Mouse (Mus musculus) cerebellum, postnatal 14 days (tissue): ENCODE results near the gene Ppid.
A peak's percentile ranks its signal among the peaks of the same experiment; 100 is the strongest.
"Not testable (repeated sequence)": the region's sequence is repeated elsewhere in the genome, so short reads cannot be mapped to it uniquely, and the experiment has no call there.

Experiments
- DNase-seq, 2 experiments: peaks; one replicate each; pipeline ENCODE4 v3.0.0; 2021; ENCODE audit warnings: mixed read lengths in 2 of 2

Ppid gene

DNA sequence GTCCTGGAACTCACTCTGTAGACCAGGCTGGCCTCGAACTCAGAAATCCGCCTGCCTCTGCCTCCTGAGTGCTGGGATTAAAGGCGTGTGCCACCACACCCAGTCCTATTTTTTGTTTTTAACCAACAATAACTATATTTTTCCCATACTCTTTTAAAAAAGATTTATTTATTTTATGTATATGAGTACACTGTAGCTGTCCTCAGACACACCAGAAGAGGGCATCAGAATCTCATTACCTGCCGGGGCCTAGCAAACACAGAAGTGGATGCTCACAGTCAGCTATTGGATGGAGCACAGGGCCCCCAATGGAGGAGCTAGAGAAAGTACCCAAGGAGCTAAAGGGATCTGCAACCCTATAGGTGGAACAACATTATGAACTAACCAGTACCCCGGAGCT lies 17.8 kb upstream of the Ppid start:
- DNase-seq, result not testable (repeated sequence)

- DNase-seq, result no peak
Measured at GRCm38 (mm10) chr3:79574336-79574735, 16.8 kb upstream of the Ppid start.

DNA sequence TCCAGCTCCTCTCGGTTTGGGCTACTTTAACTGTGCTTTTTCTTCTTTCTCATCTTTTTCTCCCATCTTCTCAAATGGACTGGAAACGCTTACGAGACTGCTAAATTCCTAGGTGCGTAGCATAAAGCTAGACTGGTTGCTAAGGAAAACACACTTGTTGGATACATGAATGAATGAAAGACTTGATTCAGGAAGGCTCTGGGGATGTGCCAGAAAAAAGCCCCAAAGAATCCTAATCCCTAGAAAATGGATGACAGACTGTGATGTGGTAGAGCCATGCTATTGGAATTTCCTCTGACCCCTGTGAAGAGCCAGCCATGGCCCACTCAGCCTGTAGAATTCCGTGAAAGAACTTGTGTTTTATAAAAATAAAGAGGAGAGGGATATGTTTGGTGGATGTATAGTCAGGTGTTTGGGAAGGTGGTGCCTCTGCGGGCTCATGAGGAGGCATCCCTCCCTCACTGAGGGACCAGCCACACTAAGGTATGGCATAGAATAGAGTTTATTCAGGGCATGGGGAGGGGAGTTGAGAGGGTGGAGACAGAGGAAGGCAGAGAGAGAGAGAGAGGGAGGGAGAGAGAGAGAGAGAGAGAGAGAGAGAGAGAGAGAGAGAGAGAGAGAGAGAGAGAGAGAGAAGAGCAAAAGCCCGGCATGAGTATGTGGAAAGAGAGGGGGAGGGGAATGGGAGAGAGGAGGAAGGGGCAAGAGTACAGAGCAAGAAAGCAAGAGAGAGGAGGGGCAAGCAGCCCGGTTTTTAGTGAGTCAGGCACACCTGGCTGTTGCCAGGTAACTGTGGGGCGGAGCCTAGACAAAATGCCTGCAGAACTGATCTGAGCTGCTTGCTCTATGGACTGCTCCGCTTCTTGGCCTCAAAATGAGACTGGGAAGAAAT lies 15.3 kb upstream of the Ppid start:
- DNase-seq, result no peak

DNA sequence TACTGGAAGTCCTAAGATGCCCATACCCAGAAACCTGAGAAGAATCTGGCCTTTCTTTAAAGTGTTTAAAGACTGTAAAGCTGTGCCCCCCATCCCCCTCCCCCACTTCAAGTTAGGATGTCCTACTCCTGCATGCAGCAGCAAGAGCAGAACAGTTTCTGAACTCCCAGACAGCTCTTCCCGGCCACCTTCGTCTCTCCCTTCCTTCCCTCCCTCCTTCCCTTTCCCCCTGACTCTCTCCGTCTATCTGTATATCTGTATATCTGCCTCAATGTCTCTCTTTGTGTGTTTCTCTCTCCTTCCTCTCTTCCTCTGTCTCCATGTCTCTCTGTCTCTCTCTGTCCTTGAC lies 14.7 kb upstream of the Ppid start:
- no peak for DNase-seq

- DNase-seq, result no peak
Measured at GRCm38 (mm10) chr3:79576865-79577264, 14.3 kb upstream of the Ppid start.

GRCm38 (mm10) chr3:79577606-79578005 lies 13.5 kb upstream of the Ppid start:
- DNase-seq, result no peak

DNA sequence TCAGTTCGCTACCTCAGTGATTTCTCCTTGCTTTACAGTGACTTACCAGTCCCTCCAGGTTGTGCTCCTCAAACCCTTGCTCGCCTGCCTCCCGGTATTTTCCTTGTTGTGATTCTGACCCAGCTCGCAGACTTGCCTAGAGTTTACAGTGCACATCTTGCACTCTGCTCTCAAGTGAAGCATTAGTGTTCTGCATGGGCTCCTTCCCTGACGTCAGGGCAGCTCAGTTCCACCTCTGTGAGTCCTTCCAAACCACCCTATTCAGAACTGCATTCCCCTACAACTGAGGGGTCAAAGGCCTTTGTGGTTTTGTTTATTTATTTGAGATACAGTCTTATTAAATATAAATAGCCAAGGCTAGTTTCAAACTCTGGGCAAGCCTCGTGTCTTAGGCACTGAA lies 13.0 kb upstream of the Ppid start:
- no peak for DNase-seq

DNA sequence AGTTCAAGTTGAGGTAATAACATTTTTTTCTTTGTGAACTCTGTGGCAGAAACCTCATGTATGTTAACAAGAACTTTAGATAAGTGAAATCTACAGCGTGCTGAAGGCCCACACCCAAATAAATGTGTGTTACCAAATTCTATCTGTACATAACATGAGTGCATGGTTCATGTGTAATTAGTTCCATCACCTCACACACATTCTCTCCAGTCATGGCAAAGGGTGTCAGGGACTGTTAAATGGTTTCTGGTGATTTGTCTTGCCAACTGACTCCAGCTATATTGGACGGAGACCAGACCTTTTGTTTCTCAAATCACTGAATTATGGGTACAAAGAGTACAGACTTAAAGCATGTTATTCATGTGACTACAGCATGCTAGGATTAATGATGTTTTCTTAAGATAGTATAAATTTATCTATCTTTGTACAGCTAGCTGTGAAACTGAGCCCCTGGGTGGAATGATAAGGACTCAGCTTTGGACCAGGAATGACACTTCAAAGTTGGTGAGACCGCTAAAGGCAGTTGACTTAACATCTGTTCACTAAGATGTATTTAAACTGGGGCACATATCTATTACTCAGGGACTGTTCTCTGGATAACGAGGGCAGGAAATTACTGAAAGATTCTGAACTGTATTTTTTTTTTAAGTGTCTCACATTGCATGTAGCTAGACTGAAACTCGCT lies 11.1 kb upstream of the Ppid start:
- DNase-seq, result no peak

- DNase-seq, result peak; percentile 95 to 96
Measured at GRCm38 (mm10) chr3:79586804-79587203, 4.3 kb upstream of the Ppid start.

DNA sequence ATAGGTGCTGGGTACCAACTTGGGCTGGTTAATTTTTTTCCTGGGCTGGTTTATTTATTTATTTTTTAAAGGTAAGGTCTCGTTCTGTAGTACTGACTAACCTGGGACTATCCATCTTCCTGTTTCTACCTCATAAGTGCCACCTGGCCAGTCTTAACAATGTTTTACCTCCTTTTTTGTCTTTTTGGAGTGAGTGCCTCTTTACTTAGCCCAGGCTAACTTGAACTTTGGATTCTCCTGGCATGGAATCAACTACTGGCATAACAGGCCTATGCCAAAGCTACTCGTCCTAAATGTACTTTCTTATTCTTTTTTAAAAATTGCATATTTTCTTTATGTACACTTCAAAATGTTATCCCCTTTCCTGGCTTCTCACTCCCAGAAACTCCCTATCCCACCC lies 1.5 kb upstream of the Ppid start:
- no peak for DNase-seq

DNA sequence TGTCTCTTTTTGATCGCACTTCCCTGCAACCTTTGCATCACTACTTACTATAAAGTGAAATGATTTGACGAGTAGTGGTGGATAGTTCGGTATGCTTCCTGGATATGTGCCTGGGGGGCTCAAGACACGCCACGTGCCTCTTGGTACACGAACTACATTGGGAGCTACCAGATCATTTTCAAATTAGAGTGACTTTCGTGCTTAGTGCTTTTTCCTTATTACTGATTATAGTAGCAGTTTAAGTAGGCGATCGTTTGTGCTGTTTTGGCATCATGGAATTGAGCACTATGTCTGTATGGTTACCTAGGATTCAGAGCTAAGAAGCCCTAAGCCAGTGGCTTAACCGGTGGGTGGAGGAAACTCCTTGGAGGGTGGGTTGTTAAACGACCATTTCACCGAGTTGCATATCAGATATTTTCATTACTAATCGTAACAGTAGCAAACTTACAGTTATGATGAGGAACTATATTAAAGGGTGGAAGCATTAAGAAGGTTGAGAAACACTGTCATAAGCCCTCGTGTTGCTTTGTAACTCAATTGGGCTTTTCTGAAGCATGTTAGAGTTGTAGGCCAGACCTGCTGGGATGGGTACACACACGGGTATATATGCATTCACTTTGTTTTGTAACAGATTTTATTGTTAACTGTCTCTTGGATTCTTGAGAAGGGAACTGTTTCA lies 790 bp downstream of the Ppid start:
- no peak for DNase-seq

- DNase-seq, result no peak
Measured at GRCm38 (mm10) chr3:79595468-79595867, 4.3 kb downstream of the Ppid start.

- no peak for DNase-seq
Measured at GRCm38 (mm10) chr3:79609886-79610285, 18.7 kb downstream of the Ppid start.

- no peak for DNase-seq
Measured at GRCm38 (mm10) chr3:79627484-79628181, 36.5 kb downstream of the Ppid start.

- DNase-seq, result no peak
Measured at GRCm38 (mm10) chr3:79628182-79628560, 37.0 kb downstream of the Ppid start.

GRCm38 (mm10) chr3:79628561-79629415 lies 37.6 kb downstream of the Ppid start, which contains the start of gene 4930579G24Rik:
4930579G24Rik (plus strand) TSS chr3:79629079.
- peak; percentile 94 to 96 for DNase-seq

DNA sequence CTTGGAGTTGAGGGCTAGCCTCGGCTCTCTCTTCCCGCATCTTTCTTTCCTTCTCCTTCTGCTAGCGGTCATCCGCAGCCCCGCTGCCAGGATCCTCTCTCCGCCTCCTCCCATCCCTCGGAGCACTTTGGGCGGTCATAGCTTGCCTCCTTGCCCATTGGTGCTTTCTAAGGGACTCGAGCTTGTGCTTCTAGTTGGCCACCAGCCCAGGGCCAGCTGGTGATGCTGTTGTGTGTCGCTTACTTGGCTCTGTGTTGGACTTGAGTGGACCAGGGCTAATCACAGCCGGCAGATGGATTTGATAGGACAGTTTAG lies 38.2 kb downstream of the Ppid start, which contains the start of gene Etfdh:
Etfdh (minus strand) TSS at position 85 of the 315 bp plus-strand sequence.
- peak; percentile 93 to 97 for DNase-seq

DNA sequence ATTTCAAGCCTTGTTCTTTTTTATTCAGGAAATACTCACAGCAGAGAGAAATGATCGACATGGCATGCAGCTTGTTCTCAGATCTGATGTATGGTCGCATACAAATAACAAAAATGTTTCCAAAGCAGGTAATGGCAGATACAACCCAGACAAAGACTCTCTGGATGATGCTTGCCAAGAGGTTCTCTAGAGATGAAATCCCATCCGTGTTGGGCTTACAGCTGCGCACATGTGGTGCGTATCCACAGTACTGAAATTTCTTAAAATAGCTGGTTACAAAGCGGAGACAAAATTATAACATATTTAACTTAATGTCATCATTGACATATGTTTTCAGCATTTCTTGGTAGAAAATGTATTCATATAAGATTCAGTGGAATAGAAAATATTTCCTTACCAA lies 61.0 kb downstream of the Ppid start:
- DNase-seq, result no peak
